Mouse (Mus musculus) ES-Bruce4 (cell line): ENCODE measurements at regions not wholly inside any gene's neighbourhood (a gene's known extent, or its start where the extent isn't known, plus 50 kb on each side); places are given as distances from the start of the nearest gene placed in this dataset.
"Not testable (repeated sequence)": the region's sequence is repeated elsewhere in the genome, so short reads cannot be mapped to it uniquely, and the experiment has no call there.

Experiments used
- H3K27ac ChIP-seq: 2 replicates; pipeline ENCODE4 v1.5.1; 2012; ENCODE audit warnings: low read length, inconsistent platforms; ENCODE audit not compliant: insufficient read depth
- H3K27me3 ChIP-seq: 2 replicates; pipeline ENCODE4 v1.6.1; 2012; ENCODE audit warnings: mild to moderate bottlenecking, low read length, inconsistent platforms; ENCODE audit not compliant: control insufficient read depth, poor library complexity, insufficient read depth, severe bottlenecking
- H3K36me3 ChIP-seq: 2 replicates; pipeline ENCODE4 v1.6.1; 2012; ENCODE audit warnings: inconsistent platforms, mild to moderate bottlenecking, low read length, moderate library complexity; ENCODE audit not compliant: control insufficient read depth, poor library complexity, insufficient read depth, severe bottlenecking
- H3K4me1 ChIP-seq: one replicate; pipeline ENCODE4 v1.8.1; 2011; ENCODE audit warnings: low read length; ENCODE audit not compliant: control insufficient read depth, insufficient read depth
- H3K4me3 ChIP-seq: 2 replicates; pipeline ENCODE4 v1.5.1; 2011; ENCODE audit warnings: low read depth, mild to moderate bottlenecking, low read length
- H3K9ac ChIP-seq: 2 replicates; pipeline ENCODE4 v1.6.1; 2012; ENCODE audit warnings: low read depth, mild to moderate bottlenecking, inconsistent platforms; ENCODE audit not compliant: poor library complexity, severe bottlenecking
- H3K9me3 ChIP-seq: replicated peaks from 2 replicates; pipeline ENCODE4 v1.6.1; 2012; ENCODE audit warnings: mild to moderate bottlenecking, low read length, inconsistent platforms; ENCODE audit not compliant: control insufficient read depth, poor library complexity, insufficient read depth, severe bottlenecking
- CTCF ChIP-seq: IDR thresholded peaks from one replicate; pipeline ENCODE4 v1.8.1; 2011; ENCODE audit warnings: low read depth, low read length
- EP300 ChIP-seq: IDR thresholded peaks from 2 replicates; pipeline ENCODE4 v1.6.1; 2011; ENCODE audit warnings: low read depth, low read length; ENCODE audit not compliant: insufficient read depth
- POLR2A ChIP-seq: IDR thresholded peaks from one replicate; pipeline ENCODE4 v1.8.1; 2011; ENCODE audit warnings: low read length; ENCODE audit not compliant: insufficient read depth

DNA sequence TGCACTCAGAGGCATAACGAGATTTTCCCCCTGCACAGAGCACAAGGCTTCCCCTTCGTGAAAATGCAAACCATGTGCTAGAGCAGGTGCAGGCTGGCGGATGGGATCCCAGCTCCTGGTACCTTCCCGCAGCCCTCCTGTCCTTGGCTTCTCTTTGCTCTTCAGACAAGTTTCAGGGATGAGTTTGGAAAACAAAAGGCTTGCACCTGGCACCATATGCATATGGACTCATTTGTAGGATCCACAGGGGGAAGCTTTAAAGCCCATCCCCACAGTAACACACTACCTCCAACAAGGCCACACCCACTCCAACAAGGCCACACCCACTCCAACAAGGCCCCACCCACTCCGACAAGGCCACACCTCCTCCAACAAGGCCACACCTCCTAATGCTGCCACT lies 663.9 kb upstream of the Gm19410 start:
- H3K4me3 ChIP-seq = no peak overlapping the region
- TF ChIP-seq CTCF (no peak), EP300 (no peak), POLR2A (no peak)
- no peak overlapping the region for H3K27ac ChIP-seq
- no peaks in the 10 kb centered on the region for H3K9me3 ChIP-seq
- H3K27me3 ChIP-seq = no peaks in the 10 kb centered on the region
- no peaks in the 10 kb centered on the region for H3K4me1 ChIP-seq
- no peaks in the 10 kb centered on the region for H3K36me3 ChIP-seq
- H3K9ac ChIP-seq = no peak overlapping the region

DNA sequence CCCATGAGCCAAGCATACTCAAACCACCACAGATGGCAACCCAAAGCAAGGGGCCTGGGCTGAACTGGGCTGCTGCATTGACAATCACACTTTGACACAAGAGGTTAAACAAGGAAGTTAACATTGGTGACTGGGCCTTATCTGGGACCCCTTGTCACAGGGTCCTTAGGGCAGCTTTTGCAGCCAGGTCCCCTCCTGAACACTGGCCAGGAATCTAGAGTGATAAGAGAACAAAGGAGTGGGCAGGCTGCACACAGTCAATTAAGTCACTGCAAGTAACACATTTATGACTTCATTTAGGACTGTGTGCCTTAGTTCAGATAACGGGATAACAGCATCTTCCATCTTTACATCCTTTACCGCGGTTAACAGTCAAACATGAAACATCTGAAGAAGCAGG lies 663.5 kb upstream of the Gm19410 start:
- not testable (repeated sequence) for H3K36me3 ChIP-seq, H3K9ac ChIP-seq, H3K27me3 ChIP-seq, H3K4me1 ChIP-seq, H3K4me3 ChIP-seq, H3K9me3 ChIP-seq, H3K27ac ChIP-seq

GRCm38 (mm10) chr8:35104465-35104876 lies 661.1 kb upstream of the Gm19410 start:
- not testable (repeated sequence) for H3K27me3 ChIP-seq, H3K9ac ChIP-seq, H3K36me3 ChIP-seq, H3K4me1 ChIP-seq, H3K27ac ChIP-seq, H3K9me3 ChIP-seq, H3K4me3 ChIP-seq

DNA sequence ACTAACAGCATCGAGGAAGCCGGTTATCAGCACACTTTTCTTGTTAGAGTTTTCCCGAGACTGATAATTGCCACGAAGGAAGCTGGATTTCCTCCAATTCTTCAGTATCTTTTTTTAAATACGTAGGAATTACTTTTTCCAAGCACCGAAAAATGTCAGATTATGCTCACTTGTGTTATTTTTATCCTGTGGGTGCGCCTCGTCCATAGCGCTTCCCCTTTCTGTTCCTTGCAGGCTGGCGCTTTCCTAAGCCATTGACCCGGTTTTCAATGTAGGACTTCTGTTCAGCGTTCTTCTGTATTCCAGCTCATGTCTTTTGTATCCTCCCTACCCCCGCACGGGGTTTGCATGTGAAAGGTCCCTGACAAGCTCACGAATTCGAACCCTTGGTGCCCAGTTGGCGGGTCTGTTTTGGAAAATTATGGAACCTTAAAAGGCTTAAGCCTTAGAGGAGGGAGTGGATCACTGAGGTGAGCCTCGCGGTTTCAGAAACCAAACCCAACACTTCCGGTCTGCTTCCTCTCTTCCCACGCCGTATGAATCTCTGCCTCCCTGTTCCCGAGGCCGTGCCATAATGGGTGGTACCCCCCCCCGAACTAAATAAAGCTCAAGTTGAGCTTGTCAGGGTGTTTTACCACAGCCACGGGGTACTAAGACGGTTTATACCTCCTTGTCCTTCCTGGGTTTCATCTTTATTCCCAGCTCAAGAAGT lies 655.9 kb upstream of the Gm19410 start:
- Histone ChIP-seq H3K4me3 (no peak overlapping the region), H3K9ac (no peak overlapping the region), H3K9me3 (no peaks in the 10 kb centered on the region), H3K36me3 (no peaks in the 10 kb centered on the region), H3K4me1 (no peaks in the 10 kb centered on the region), H3K27ac (no peak overlapping the region), H3K27me3 (no peaks in the 10 kb centered on the region)
- TF ChIP-seq EP300 = no peak
- TF ChIP-seq POLR2A = no peak
- TF ChIP-seq CTCF = no peak

DNA sequence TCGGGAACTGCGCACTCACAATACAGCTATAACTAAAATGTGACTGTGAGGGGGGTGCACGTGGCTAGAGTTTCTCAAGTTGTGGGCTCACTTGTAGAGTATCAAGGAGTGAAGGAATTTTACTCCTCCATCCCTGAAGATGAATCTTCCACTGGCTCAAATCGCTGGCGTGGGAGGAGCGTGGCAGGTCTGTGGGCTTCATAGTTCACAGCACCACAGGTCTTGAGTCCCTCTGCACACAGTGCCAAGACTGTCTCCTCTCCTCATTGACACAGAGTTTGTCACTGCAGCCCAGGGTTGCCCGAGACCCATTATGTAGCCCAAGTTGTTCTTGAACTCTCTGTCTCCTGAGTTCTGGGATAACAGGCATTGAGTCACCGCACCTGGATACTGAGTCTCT lies 655.3 kb upstream of the Gm19410 start:
- Histone ChIP-seq H3K9ac (no peak overlapping the region), H3K27me3 (no peaks in the 10 kb centered on the region), H3K27ac (no peak overlapping the region), H3K9me3 (no peaks in the 10 kb centered on the region), H3K4me3 (no peak overlapping the region), H3K4me1 (no peaks in the 10 kb centered on the region), H3K36me3 (no peaks in the 10 kb centered on the region)
- TF ChIP-seq POLR2A = no peak
- TF ChIP-seq CTCF = no peak
- TF ChIP-seq EP300 = no peak

- H3K27me3 ChIP-seq = no peaks in the 10 kb centered on the region
- H3K4me1 ChIP-seq = no peaks in the 10 kb centered on the region
- no peak overlapping the region for H3K9ac ChIP-seq
- no peak for TF ChIP-seq CTCF
- TF ChIP-seq EP300 = no peak
- no peak for TF ChIP-seq POLR2A
- no peaks in the 10 kb centered on the region for H3K36me3 ChIP-seq
- H3K9me3 ChIP-seq = no peaks in the 10 kb centered on the region
- H3K4me3 ChIP-seq = no peak overlapping the region
- no peak overlapping the region for H3K27ac ChIP-seq
Observed at GRCm38 (mm10) chr8:35111130-35111529, 654.5 kb upstream of the Gm19410 start.
